Mouse (Mus musculus) C2C12 (cell line): ENCODE data around the gene Gm42791. TPM values are rescaled to one million over a fixed set of nuclear protein-coding genes. Genes with fewer than 3 reads are reported as not detected.

ENCODE experiments used
- H3K27me3 ChIP-seq: one replicate; pipeline ENCODE4 v1.6.1; 2011; ENCODE audit not compliant: control insufficient read depth, insufficient read depth, insufficient read length
- H3K36me3 ChIP-seq: one replicate; pipeline ENCODE4 v1.6.1; 2011; ENCODE audit not compliant: control insufficient read depth, insufficient read depth
- H3K4me3 ChIP-seq: one replicate; pipeline ENCODE4 v1.5.1; 2011; ENCODE audit warnings: mild to moderate bottlenecking, control low read depth; ENCODE audit not compliant: poor library complexity, insufficient read depth, severe bottlenecking
- H3K79me2 ChIP-seq: one replicate; pipeline ENCODE4 v1.6.1; 2011; ENCODE audit not compliant: control insufficient read depth, insufficient read depth
- H3K79me3 ChIP-seq: one replicate; pipeline ENCODE4 v1.6.1; 2011; ENCODE audit warnings: low read depth, control low read depth
- H3ac ChIP-seq: one replicate; pipeline ENCODE3; 2011; ENCODE audit warnings: low read depth; ENCODE audit not compliant: control insufficient read depth, insufficient read length
- CEBPB ChIP-seq: IDR thresholded peaks from one replicate; pipeline ENCODE4 v1.6.1; 2011; ENCODE audit warnings: low read depth, mild to moderate bottlenecking, control low read depth, moderate library complexity
- CTCF ChIP-seq: IDR thresholded peaks from one replicate; pipeline ENCODE4 v1.5.1; 2011; ENCODE audit not compliant: control insufficient read depth, insufficient read depth, insufficient read length
- FOSL1 ChIP-seq: IDR thresholded peaks from one replicate; pipeline ENCODE4 v1.8.0; 2011; ENCODE audit warnings: mild to moderate bottlenecking, low read length; ENCODE audit not compliant: poor library complexity, insufficient read depth, severe bottlenecking
- MAX ChIP-seq: IDR thresholded peaks from one replicate; pipeline ENCODE4 v1.6.1; 2011; ENCODE audit warnings: mild to moderate bottlenecking, control low read depth
- MYOD1 ChIP-seq: IDR thresholded peaks from one replicate; pipeline ENCODE4 v1.6.1; 2011; ENCODE audit warnings: low read depth; ENCODE audit not compliant: control insufficient read depth, insufficient read length
- MYOG ChIP-seq: IDR thresholded peaks from one replicate; pipeline ENCODE4 v1.6.1; 2011; ENCODE audit not compliant: control insufficient read depth, insufficient read length; ENCODE audit errors: extremely low read depth
- USF1 ChIP-seq: IDR thresholded peaks from one replicate; pipeline ENCODE4 v1.6.1; 2011; ENCODE audit warnings: low read depth, mild to moderate bottlenecking, control low read depth, moderate library complexity
- long read RNA-seq, 2 experiments: library from polyadenylated mRNA; unstranded; transcript quantifications; one replicate each; pipeline ENCODE4 v2.0.0; 2019 to 2020
- polyA plus RNA-seq: library from polyadenylated mRNA; unstranded; fragments of >200 nt; fragmentation: generic; extraction: Trizol; gene quantifications from one replicate; pipeline ENCODE4 v1.2.1, GENCODE M21; 2012; ENCODE audit warnings: missing spikeins

Gm42791 gene
- not detected for polyA plus RNA-seq
- long read RNA-seq, experiment 1 = 0 reads
- long read RNA-seq, experiment 2 = 0 reads

DNA sequence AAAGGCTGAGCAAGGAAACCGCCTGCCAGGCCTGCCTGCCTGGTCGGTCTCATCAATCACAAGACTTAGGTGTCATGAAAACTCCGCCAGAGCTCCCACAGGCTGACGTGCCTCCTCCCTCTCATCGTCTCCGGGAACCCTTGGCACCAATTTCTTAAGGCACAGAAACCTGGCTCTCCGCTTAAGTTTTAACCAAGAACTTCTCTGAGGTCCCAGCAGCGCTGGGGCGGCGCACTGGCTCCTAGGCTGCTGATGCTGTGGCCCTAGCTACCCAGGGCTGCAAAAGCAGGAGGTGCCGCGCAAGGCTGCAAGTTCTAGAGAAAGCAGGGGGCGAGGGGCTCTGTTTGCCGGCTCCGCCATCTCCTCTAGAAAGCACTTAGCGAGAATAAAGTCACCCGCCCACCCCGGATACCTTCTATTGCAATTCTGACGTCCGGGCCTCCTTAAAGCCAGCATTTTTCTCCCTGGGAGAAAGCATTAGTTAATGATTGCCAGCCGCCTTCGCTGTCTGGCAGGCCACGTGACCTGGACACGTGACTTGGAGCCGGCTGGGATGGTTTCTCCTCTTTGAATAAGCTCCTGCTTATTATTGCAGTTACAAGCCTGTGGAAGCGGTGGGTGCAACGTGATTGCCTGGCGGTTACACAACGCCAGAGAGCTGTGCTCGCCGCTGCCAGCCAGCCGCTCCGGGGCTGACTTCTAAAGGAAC is at the start of gene Gm42791:
TSS of gene Gm42791 (minus strand) at position 442 of the 709 bp plus-strand sequence.
- peak within 1 kb of the TSS; percentile 83 for H3ac ChIP-seq
- peaks cover 24% of the 10 kb centered on the region for H3K36me3 ChIP-seq
- H3K4me3 ChIP-seq = peak within 1 kb of the TSS; percentile 33
- H3K27me3 ChIP-seq = no peaks in the 10 kb centered on the region
- H3K79me3 ChIP-seq = peaks cover 12% of the 10 kb centered on the region
- TF ChIP-seq FOSL1 = no peak
- no peak for TF ChIP-seq CTCF
- TF ChIP-seq MAX = peak; percentile 89
- no peak for TF ChIP-seq MYOD1
- TF ChIP-seq USF1 = peak; percentile 99
- TF ChIP-seq CEBPB = peak; percentile 79
- peaks cover 26% of the 10 kb centered on the region for H3K79me2 ChIP-seq

- H3ac ChIP-seq = no peak overlapping the region
- H3K27me3 ChIP-seq = no peaks in the 10 kb centered on the region
- peaks cover 4% of the 10 kb centered on the region for H3K79me3 ChIP-seq
- no peak overlapping the region for H3K4me3 ChIP-seq
- no peak for TF ChIP-seq CEBPB
- TF ChIP-seq MYOG = no peak
- TF ChIP-seq FOSL1 = no peak
- no peak for TF ChIP-seq CTCF
- TF ChIP-seq MYOD1 = no peak
- TF ChIP-seq USF1 = no peak
- TF ChIP-seq MAX = no peak
- H3K36me3 ChIP-seq = peaks cover 19% of the 10 kb centered on the region
- H3K79me2 ChIP-seq = peaks cover 4% of the 10 kb centered on the region
These were observed 49.1 kb upstream of the Gm42791 start for GRCm38 (mm10) chr5:149044067-149044466.

DNA sequence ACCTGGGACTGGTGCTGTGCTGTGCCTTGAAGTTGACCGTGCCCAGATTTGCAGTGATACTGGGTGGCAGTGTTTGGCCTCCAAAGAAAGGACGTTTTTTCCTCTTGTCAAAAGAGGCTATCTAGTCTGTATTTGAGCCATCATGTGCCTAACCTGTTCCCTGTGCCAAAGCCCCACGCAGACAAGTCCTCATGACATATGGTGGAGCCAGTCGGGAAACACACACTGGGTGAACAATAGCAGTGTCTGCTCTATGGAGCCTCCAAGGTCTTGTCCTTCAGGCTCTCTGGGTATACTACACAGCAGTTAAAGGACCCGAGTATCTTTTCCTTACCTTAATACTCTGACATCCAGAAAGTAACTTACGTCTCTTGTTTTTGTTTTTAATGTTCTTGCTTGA is 48.3 kb upstream of the Gm42791 start:
- H3K36me3 ChIP-seq = peaks cover 14% of the 10 kb centered on the region
- H3ac ChIP-seq = no peak overlapping the region
- H3K4me3 ChIP-seq = no peak overlapping the region
- H3K79me3 ChIP-seq = peaks cover 2% of the 10 kb centered on the region
- no peaks in the 10 kb centered on the region for H3K27me3 ChIP-seq
- no peak for TF ChIP-seq FOSL1
- TF ChIP-seq MYOG = no peak
- H3K79me2 ChIP-seq = no peaks in the 10 kb centered on the region

- Histone ChIP-seq H3K79me2 (no peaks in the 10 kb centered on the region), H3K4me3 (no peak overlapping the region), H3K27me3 (no peaks in the 10 kb centered on the region), H3K79me3 (no peaks in the 10 kb centered on the region), H3ac (no peak overlapping the region), H3K36me3 (no peaks in the 10 kb centered on the region)
- TF ChIP-seq MAX (no peak), MYOD1 (no peak), USF1 (no peak), CTCF (no peak), CEBPB (no peak), FOSL1 (no peak), MYOG (no peak)
These were observed 44.9 kb upstream of the Gm42791 start for GRCm38 (mm10) chr5:149039825-149040224.

- no peaks in the 10 kb centered on the region for H3K27me3 ChIP-seq
- no peak overlapping the region for H3K4me3 ChIP-seq
- H3K36me3 ChIP-seq = no peaks in the 10 kb centered on the region
- TF ChIP-seq MYOD1 = no peak
- H3ac ChIP-seq = no peak overlapping the region
- H3K79me2 ChIP-seq = no peaks in the 10 kb centered on the region
- no peaks in the 10 kb centered on the region for H3K79me3 ChIP-seq
These were observed 42.8 kb upstream of the Gm42791 start for GRCm38 (mm10) chr5:149037729-149038128.

DNA sequence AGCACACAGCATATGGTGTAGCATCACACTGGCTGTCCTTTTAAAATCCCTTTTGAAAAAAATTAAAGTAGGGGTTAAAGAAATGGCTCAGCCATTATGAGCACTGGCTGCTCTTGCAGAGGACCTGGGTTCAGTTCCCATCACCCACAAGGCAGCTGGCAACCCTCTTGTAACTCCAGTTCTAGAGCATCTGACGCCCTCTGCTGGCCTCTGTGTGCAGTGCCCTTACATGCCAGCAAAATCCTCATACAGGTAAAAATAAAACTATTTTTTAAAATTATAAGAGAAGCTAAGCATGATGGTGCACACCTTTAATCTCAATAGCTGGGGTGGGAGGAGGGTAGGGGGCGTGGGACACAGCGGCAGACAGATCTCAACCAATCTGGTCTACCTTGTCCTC is 42.0 kb upstream of the Gm42791 start:
- Histone ChIP-seq H3K36me3 (no peaks in the 10 kb centered on the region), H3K79me3 (no peaks in the 10 kb centered on the region), H3K27me3 (no peaks in the 10 kb centered on the region), H3K79me2 (no peaks in the 10 kb centered on the region), H3K4me3 (no peak overlapping the region), H3ac (no peak overlapping the region)
- TF ChIP-seq FOSL1 = no peak
- no peak for TF ChIP-seq CEBPB
- no peak for TF ChIP-seq MYOD1
- no peak for TF ChIP-seq CTCF
- no peak for TF ChIP-seq MYOG
- no peak for TF ChIP-seq USF1
- TF ChIP-seq MAX = no peak
